Mouse (Mus musculus) lung, adult 2 months (tissue): ENCODE results near the gene Cers2. TPM values are rescaled to one million over a fixed set of nuclear protein-coding genes. Genes with fewer than 3 reads are reported as not detected.
A peak's percentile ranks its signal among the peaks of the same experiment; 100 is the strongest.
"Not testable (repeated sequence)": the region's sequence is repeated elsewhere in the genome, so short reads cannot be mapped to it uniquely, and the experiment has no call there.

Experiments
- DNase-seq: peaks from one replicate; pipeline ENCODE4 v3.0.0; 2022
- H3K4me1 ChIP-seq: fragments of 200-500 bp; 2 replicates; pipeline ENCODE4 v1.6.1; 2011; ENCODE audit warnings: low read length; ENCODE audit not compliant: control insufficient read depth, insufficient read depth
- H3K4me3 ChIP-seq: fragments of 200-500 bp; replicated peaks from 2 replicates; pipeline ENCODE3; 2011; ENCODE audit warnings: low read depth, mild to moderate bottlenecking, control low read depth, low read length; ENCODE audit errors: extremely low read depth
- CTCF ChIP-seq: fragments of 200-500 bp; IDR thresholded peaks from 2 replicates; pipeline ENCODE4 v1.5.1; 2011; ENCODE audit warnings: mild to moderate bottlenecking, low read length, control low read depth; ENCODE audit not compliant: insufficient read depth
- POLR2A ChIP-seq: fragments of 200-500 bp; IDR thresholded peaks from 2 replicates; pipeline ENCODE4 v1.6.1; 2011; ENCODE audit warnings: low read depth, mild to moderate bottlenecking, control low read depth, low read length, borderline replicate concordance; ENCODE audit errors: extremely low read depth
- WGBS: fragments of 180-500 bp; shearing (Covaris S2); methylation state at CpG from one replicate; pipeline ENCODE4 v1.1.7; 2018; 5-methylcytosine and 5-hydroxymethylcytosine counted together
- polyA plus RNA-seq: library from polyadenylated mRNA; depleted of rRNA; stranded (reverse); fragments of >200 nt; gene quantifications from 2 replicates; pipeline ENCODE4 v1.2.3, GENCODE M21; 2012

The Cers2 gene
- polyA plus RNA-seq, 1 experiment = 181 TPM

DNA sequence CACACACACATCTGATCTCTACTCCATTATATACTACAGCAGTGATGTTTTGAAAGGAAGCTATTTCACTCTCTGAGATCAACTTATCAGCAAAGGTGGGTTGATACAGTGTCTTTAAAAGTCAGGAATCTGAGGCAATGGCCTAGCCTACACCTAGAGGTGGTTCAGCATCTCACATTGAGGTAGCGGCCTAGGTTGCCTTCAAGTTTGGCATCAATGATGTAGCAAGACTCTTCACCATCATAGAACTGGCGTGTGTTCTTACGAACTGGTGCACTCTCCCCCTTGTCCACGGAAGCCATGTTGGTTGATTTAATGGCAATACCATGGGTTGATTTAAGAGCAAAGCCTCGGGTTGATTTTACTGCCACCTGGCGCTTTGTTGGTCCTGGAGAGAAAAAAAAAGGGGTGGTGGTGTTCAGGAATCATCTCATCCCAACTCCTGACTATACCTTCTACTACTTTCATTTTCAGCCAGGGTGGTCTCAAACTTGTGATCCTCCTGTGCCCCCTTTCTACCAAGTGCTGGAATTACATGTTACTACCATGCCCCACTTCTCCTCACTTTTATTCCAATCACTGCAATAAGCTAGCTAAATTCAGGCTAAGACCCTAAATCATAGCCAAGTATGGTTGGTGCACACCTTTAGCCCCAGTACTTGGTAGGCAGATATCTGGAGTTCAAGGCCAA, 10.0 kb downstream of the Cers2 start:
- no peak overlapping the region for H3K4me3 ChIP-seq
- WGBS = 86% methylated on average over 6 of the region's 6 CpGs
- no peaks in the 10 kb centered on the region; the same call in 1 of the 2 replicates for H3K4me1 ChIP-seq
- TF ChIP-seq POLR2A = no peak
- no peak for TF ChIP-seq CTCF
- DNase-seq = no peak

GRCm38 (mm10) chr3:95328803-95329404, 14.3 kb downstream of the Cers2 start:
- WGBS = 73% methylated on average over 1 of the region's 1 CpGs
- TF ChIP-seq POLR2A (no peak), CTCF (no peak)
- Histone ChIP-seq H3K4me3 (no peak overlapping the region), H3K4me1 (no peaks in the 10 kb centered on the region)
- DNase-seq = no peak

GRCm38 (mm10) chr3:95331528-95331927, 16.9 kb downstream of the Cers2 start:
- Histone ChIP-seq H3K4me1 (no peaks in the 10 kb centered on the region), H3K4me3 (no peak overlapping the region)
- TF ChIP-seq CTCF (no peak), POLR2A (no peak)
- DNase-seq = no peak
- 25% methylated on average over 1 of the region's 1 CpGs for WGBS

DNA sequence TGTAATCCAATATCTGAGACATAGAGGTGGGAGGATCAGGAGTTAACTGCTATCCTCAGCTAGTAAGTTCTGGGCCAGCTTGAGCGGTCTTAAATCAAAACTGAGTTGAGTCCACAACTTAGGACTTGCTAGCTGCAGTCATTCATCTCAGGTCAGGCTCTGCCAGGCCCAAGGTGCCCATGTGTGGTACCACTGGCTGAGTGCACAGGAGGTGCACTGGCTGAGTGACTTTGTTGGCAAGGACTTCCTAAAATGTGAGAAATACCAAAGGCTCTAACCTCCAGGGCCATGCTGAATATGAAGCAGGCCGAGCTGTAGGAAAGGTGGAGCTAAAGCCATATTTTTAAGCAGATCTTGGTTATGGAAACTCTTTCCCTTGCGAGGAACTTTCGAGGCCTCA, 22.8 kb downstream of the Cers2 start:
- H3K4me3 ChIP-seq = no peak overlapping the region
- WGBS = 93% methylated on average over 4 of the region's 4 CpGs
- TF ChIP-seq CTCF = no peak
- TF ChIP-seq POLR2A = no peak
- H3K4me1 ChIP-seq = no peaks in the 10 kb centered on the region
- no peak for DNase-seq

DNA sequence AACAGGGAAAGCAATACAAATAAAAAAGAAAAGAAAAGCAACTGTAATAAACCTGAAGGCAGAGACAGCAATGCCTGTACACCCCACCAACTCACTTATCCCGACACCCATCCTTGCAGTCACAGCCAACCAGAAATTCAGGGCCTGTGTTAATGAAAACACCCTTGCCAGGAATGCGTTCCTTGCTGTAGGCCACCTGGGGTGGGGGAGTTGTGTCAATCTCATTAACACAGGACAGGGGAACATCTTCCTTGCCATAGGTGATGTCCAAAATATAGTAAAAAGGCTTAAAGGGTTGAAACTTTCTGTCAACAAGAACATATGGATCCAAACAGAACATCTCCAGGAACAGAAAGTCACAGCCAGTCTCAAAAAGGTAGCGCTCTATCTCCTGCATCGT, 23.7 kb downstream of the Cers2 start:
- WGBS = 94% methylated on average over 4 of the region's 4 CpGs
- no peak for DNase-seq
- TF ChIP-seq POLR2A = no peak
- no peak for TF ChIP-seq CTCF
- Histone ChIP-seq H3K4me3 (no peak overlapping the region), H3K4me1 (no peaks in the 10 kb centered on the region)

GRCm38 (mm10) chr3:95343356-95344000, 28.9 kb downstream of the Cers2 start:
- not testable (repeated sequence) for DNase-seq, H3K4me3 ChIP-seq, H3K4me1 ChIP-seq
- 91% methylated on average over 9 of the region's 9 CpGs for WGBS

GRCm38 (mm10) chr3:95346454-95346853, 31.9 kb downstream of the Cers2 start:
- no peak overlapping the region for H3K4me3 ChIP-seq
- no peak for DNase-seq
- no peaks in the 10 kb centered on the region for H3K4me1 ChIP-seq
- 93% methylated on average over 7 of the region's 7 CpGs for WGBS
- TF ChIP-seq CTCF (no peak), POLR2A (no peak)

GRCm38 (mm10) chr3:95348343-95348742, 33.8 kb downstream of the Cers2 start:
- not testable (repeated sequence) for DNase-seq, H3K4me3 ChIP-seq, H3K4me1 ChIP-seq
- 97% methylated on average over 5 of the region's 5 CpGs for whole genome bisulfite sequencing

DNA sequence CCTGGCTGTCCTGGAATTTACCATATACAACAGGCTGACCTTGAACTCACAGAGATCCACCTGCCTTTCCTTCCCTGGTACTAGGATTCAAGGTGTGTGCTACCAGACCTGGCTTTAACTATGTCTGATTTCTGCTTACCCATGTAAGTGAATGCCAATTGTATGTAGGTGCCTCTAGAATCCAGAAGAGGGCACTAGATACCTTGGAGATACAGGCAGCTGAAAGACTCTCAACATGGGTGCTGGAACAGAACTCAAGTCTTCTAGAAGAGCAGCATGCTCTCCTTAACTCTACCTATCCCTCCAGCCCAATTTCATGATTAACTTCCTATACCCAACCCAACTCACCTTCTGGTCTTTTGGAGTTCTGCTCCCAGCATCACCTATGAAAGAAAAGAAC, 34.9 kb downstream of the Cers2 start:
- Histone ChIP-seq H3K4me1 (no peaks in the 10 kb centered on the region), H3K4me3 (no peak overlapping the region)
- DNase-seq = no peak
- TF ChIP-seq CTCF = peak; percentile 36; the same call in 1 of the 2 replicates
- TF ChIP-seq POLR2A = no peak

- DNase-seq, H3K4me3 ChIP-seq, H3K4me1 ChIP-seq: not testable (repeated sequence)
- 18% methylated on average over 11 of the region's 19 CpGs for WGBS
Observed at GRCm38 (mm10) chr3:95355911-95356544, 41.4 kb downstream of the Cers2 start.

DNA sequence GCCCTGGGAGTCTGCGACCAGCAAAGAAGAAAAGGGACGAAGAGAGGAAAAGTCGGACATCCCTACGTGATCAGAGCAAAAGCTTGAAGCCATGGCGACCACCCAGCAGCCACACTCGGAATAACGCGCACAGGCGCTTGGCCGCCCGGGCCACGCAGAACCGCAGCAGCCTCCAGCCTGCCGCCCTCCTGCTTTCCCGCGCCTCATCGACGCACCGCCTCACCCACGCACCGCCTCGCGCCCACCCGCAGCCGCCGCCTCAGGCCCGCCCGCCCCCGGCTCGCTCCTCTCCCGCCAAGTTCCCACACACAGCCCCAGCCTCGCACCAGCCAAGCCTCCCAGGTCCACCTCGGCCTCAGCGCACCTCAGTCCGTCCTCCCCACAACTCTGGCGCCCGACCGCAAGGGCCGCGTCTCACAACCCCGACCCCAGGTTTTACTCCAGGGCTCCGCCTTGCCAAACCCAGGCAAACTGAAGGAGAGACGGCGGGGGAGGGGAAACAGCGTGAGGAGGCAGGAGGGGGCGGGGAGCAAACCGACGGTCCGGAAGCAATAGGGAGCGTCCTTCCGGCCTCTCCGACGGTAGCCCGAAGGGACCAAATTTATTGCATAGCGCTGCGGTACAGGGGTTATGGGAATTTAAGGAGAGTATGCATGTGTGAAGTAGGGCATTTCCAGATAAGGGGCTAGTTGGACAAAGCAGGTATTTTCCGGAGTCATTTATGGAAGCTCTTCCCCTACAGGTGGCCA, 42.3 kb downstream of the Cers2 start, which contains the start of gene Setdb1:
Setdb1 (minus strand) TSS at position 502 of the 749 bp plus-strand sequence.
- peak; percentile 92 for DNase-seq
- under 1% methylated on average over 32 of the region's 57 CpGs for WGBS
- H3K4me3 ChIP-seq = peak within 1 kb of the TSS; percentile 55
- not testable (repeated sequence) for H3K4me1 ChIP-seq
